In the genomic region with DNA sequence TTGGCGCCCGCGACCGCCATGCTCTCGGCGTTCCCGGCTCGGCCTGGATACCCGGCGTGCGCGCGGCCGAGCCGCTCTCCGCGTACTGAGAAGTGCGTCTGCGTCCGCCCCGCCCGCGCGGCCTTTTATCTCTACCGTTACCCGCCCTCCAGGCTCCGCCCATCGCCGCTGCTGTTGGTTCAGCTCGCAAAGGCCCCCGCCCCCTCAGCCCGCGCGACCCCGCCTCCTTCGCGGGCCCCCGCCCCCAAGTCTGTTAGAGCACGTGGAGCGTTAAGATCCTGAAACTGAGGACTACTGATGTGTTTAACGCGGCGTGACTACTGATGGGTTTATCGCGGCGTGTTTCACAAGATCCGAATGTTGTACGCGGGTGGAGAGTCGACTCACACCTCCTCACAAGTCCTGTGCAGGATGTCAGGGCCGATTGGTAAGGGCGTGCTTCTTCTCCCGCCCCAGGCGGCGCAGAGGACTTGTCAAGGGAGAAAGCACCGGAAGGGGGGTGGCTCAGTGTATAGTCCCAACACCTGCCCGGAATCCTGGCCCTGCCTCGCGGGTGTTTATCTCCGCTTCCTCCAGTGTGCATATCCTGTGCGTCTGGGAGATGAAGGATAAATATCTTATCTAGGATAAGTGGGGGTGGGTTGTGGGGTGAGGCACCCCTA, we compare ENCODE assay signal across 7 mouse cellular contexts. TPM values are rescaled to one million over a fixed set of nuclear protein-coding genes. Genes with fewer than 3 reads are reported as not detected.
DNase-seq lines count a peak whose midpoint lies in the region; ATAC-seq lines count a peak whose summit lies in the region.

TSS of gene Slc7a5 (minus strand) at position 108 of the 662 bp plus-strand sequence.

- peak within 1 kb of the TSS; percentile 89 for H3K4me3 ChIP-seq in intestine, embryonic 15.5 days (replicated peaks)
- H3K4me3 ChIP-seq in midbrain, embryonic 10.5 days = peak within 1 kb of the TSS; percentile 77

- peaks cover 16% of the 10 kb centered on the region for H3K4me1 ChIP-seq in intestine, embryonic 15.5 days (replicated peaks)
- peaks cover 65% of the 10 kb centered on the region for H3K4me1 ChIP-seq in midbrain, embryonic 10.5 days

- WGBS in intestine, embryonic 15.5 days = under 1% methylated on average over 55 of the region's 61 CpGs
- WGBS in midbrain, embryonic 10.5 days = under 1% methylated on average over 54 of the region's 61 CpGs

- DNase-seq in adrenal gland, adult 18-20 months (ENCODE audit: low spot score in 2 of 2) = peak; percentile 98 to 99
- DNase-seq in embryo, embryonic 11 days = peak; percentile 100
- peak; percentile 92 to 97 for DNase-seq in gastrocnemius, postnatal 36 days
- peak; percentile 97 for DNase-seq in left cerebral cortex, postnatal 25 days (ENCODE audit: low spot score in 2 of 2)
- peak; percentile 97 for DNase-seq in midbrain, embryonic 10.5 days (ENCODE audit: low spot score)
- DNase-seq in right cerebral cortex, postnatal 4 days = peak; percentile 99

- intact Hi-C loops in gastrocnemius, postnatal 36 days (cut with DNase I) = loop anchor here (2.0 kb wide), 1 partner anchor 35 kb away; no protein-coding TSS in a partner anchor
- intact Hi-C loops in left cerebral cortex, postnatal 25 days (cut with DNase I) = loop anchor here (2.0 kb wide), 1 partner anchor 177 kb away; no protein-coding TSS in a partner anchor

- no peaks in the 10 kb centered on the region for H3K9me3 ChIP-seq in intestine, embryonic 15.5 days
- H3K9me3 ChIP-seq in midbrain, embryonic 10.5 days (replicated peaks) = no peaks in the 10 kb centered on the region

- H3K27ac ChIP-seq in intestine, embryonic 15.5 days = peak within 1 kb of the TSS; percentile 40; the same call in 1 of the 2 replicates
- H3K27ac ChIP-seq in midbrain, embryonic 10.5 days (replicated peaks) = peak within 1 kb of the TSS; percentile 86

- H3K9ac ChIP-seq in intestine, embryonic 15.5 days = peak within 1 kb of the TSS; percentile 62

- peak; percentile 95 for ATAC-seq in intestine, embryonic 15.5 days

- no peaks in the 10 kb centered on the region for H3K27me3 ChIP-seq in intestine, embryonic 15.5 days (replicated peaks)
- H3K27me3 ChIP-seq in midbrain, embryonic 10.5 days (ENCODE audit: low read depth, poor library complexity, severe bottlenecking) = peaks cover 21% of the 10 kb centered on the region

- no peaks in the 10 kb centered on the region for H3K36me3 ChIP-seq in intestine, embryonic 15.5 days
- H3K36me3 ChIP-seq in midbrain, embryonic 10.5 days = no peaks in the 10 kb centered on the region

- peak within 1 kb of the TSS; percentile 90 for H3K4me2 ChIP-seq in intestine, embryonic 15.5 days (replicated peaks)

RNA-seq across cellular contexts. Expression of gene Slc7a5, which starts in this region (rescaled TPM):
- 10 to 100 TPM; 35.3 to 48.3 TPM for total RNA-seq in adrenal gland, adult 18-20 months (2021)
- total RNA-seq in gastrocnemius, postnatal 36 days (2021) = 1 to 10 TPM; 1.9 to 2.1 TPM
- polyA plus RNA-seq in intestine, embryonic 15.5 days (2015; fragmentation: Nextera tagmentation; extraction: Ambion mirVana) = 17.9 and 18.1 TPM in 2 replicates
- total RNA-seq in left cerebral cortex, postnatal 25 days (2021) = 10 to 100 TPM; 65.8 to 76.2 TPM
- 29.3 and 32.7 TPM in 2 replicates for polyA plus RNA-seq in midbrain, embryonic 10.5 days (2016; fragmentation: Nextera tagmentation; extraction: Ambion mirVana)

Comparison
In these comparisons a context has a peak if more than half of its experiments do, and no peak if none do; other contexts are left out.
1. Peak in every context shown above with its lines: DNase-seq, ATAC-seq, H3K4me3 ChIP-seq and H3K27ac ChIP-seq.
2. RNA of gene Slc7a5 (total RNA-seq): 65.8 to 76.2 TPM in left cerebral cortex, postnatal 25 days and 35.3 to 48.3 TPM in adrenal gland, adult 18-20 months; 1.9 to 2.1 TPM in gastrocnemius, postnatal 36 days; every median in the first group is over 10 times any median in the second.